Mouse (Mus musculus) thymus, adult 2 months (tissue): Measurements from ENCODE around the gene Myrf.

Experiments used
- CTCF ChIP-seq: fragments of 200-500 bp; IDR thresholded peaks from 2 replicates; pipeline ENCODE4 v1.5.1; 2012; ENCODE audit warnings: mild to moderate bottlenecking, control low read depth, low read length, moderate library complexity, borderline replicate concordance; ENCODE audit not compliant: control insufficient read depth, poor library complexity, insufficient read depth; ENCODE audit errors: extremely low read depth
- POLR2A ChIP-seq: fragments of 200-500 bp; IDR thresholded peaks from 2 replicates; pipeline ENCODE4 v1.6.1; 2012; ENCODE audit warnings: mild to moderate bottlenecking, low read length, control low read depth, moderate library complexity; ENCODE audit not compliant: control insufficient read depth, poor library complexity, insufficient read depth; ENCODE audit errors: extremely low read depth

GRCm38 (mm10) chr19:10272746-10273145 lies 32.2 kb upstream of the Myrf start:
- no peak for TF ChIP-seq CTCF
- TF ChIP-seq POLR2A = no peak
